Mouse (Mus musculus) stomach, embryonic 14.5 days (tissue): ENCODE results near the gene Runx2. TPM values are rescaled to one million over a fixed set of nuclear protein-coding genes. Genes with fewer than 3 reads are reported as not detected.

Experiments
- ATAC-seq: fragments of 200-750 bp; cut with Nextera tagmentation; 2 replicates; pipeline ENCODE4 v1.8.0; 2017; ENCODE audit warnings: low read depth, moderate TSS enrichment; ENCODE audit not compliant: insufficient number of reproducible peaks, insufficient read depth, low FRiP score
- H3K27ac ChIP-seq: fragments of 300-500 bp; sonication (generic); 2 replicates; pipeline ENCODE4 v1.5.1; 2014; ENCODE audit warnings: mild to moderate bottlenecking, low read length, moderate library complexity, mixed read lengths
- H3K27me3 ChIP-seq: fragments of 300-500 bp; sonication (generic); 2 replicates; pipeline ENCODE4 v1.6.1; 2014; ENCODE audit warnings: low read length, control low read depth, mixed read lengths; ENCODE audit not compliant: control insufficient read depth, insufficient read depth
- H3K36me3 ChIP-seq: fragments of 300-500 bp; sonication (generic); 2 replicates; pipeline ENCODE4 v1.6.1; 2014; ENCODE audit warnings: mild to moderate bottlenecking, control low read depth, low read length, moderate library complexity, mixed read lengths; ENCODE audit not compliant: control insufficient read depth, insufficient read depth
- H3K4me1 ChIP-seq: fragments of 300-500 bp; sonication (generic); 2 replicates; pipeline ENCODE4 v1.6.1; 2014; ENCODE audit warnings: low read length, control low read depth, mixed read lengths; ENCODE audit not compliant: control insufficient read depth, insufficient read depth
- H3K4me2 ChIP-seq: fragments of 300-500 bp; sonication (generic); replicated peaks from 2 replicates; pipeline ENCODE4 v1.6.1; 2014; ENCODE audit warnings: low read depth, low read length, control low read depth
- H3K4me3 ChIP-seq: fragments of 300-500 bp; sonication (generic); 2 replicates; pipeline ENCODE4 v1.5.1; 2014; ENCODE audit warnings: low read depth, low read length, control low read depth
- H3K9ac ChIP-seq: fragments of 300-500 bp; sonication (generic); replicated peaks from 2 replicates; pipeline ENCODE4 v1.6.1; 2014; ENCODE audit warnings: low read depth, mild to moderate bottlenecking, control low read depth, low read length, moderate library complexity, mixed read lengths
- H3K9me3 ChIP-seq: fragments of 300-500 bp; sonication (generic); 2 replicates; pipeline ENCODE4 v1.6.1; 2016; ENCODE audit warnings: low read depth, low read length, control low read depth; ENCODE audit not compliant: control insufficient read depth
- WGBS: fragments of 180-500 bp; shearing (Covaris S2); extraction: QIAGEN DNeasy Blood & Tissue Kit; methylation state at CpG from one replicate; pipeline ENCODE4 v1.1.7; 2014; 5-methylcytosine and 5-hydroxymethylcytosine counted together
- polyA plus RNA-seq: library from polyadenylated mRNA; unstranded; fragments of >200 nt; fragmentation: Nextera tagmentation; extraction: Ambion mirVana; gene quantifications from 2 replicates; pipeline ENCODE4 v1.2.1, GENCODE M21; 2014

Gene Runx2
- polyA plus RNA-seq, 1 experiment from 2014 or later: 1.00 TPM

- Histone ChIP-seq H3K27me3 (no peaks in the 10 kb centered on the region), H3K36me3 (no peaks in the 10 kb centered on the region), H3K9ac (no peak overlapping the region), H3K4me1 (no peaks in the 10 kb centered on the region), H3K4me2 (no peak overlapping the region), H3K4me3 (no peak overlapping the region), H3K9me3 (no peaks in the 10 kb centered on the region), H3K27ac (no peak overlapping the region)
- no peak for ATAC-seq
- WGBS: 91% methylated on average over 6 of the region's 6 CpGs
These were observed 221.9 kb downstream of the Runx2 start for GRCm38 (mm10) chr17:44592737-44593090.

DNA sequence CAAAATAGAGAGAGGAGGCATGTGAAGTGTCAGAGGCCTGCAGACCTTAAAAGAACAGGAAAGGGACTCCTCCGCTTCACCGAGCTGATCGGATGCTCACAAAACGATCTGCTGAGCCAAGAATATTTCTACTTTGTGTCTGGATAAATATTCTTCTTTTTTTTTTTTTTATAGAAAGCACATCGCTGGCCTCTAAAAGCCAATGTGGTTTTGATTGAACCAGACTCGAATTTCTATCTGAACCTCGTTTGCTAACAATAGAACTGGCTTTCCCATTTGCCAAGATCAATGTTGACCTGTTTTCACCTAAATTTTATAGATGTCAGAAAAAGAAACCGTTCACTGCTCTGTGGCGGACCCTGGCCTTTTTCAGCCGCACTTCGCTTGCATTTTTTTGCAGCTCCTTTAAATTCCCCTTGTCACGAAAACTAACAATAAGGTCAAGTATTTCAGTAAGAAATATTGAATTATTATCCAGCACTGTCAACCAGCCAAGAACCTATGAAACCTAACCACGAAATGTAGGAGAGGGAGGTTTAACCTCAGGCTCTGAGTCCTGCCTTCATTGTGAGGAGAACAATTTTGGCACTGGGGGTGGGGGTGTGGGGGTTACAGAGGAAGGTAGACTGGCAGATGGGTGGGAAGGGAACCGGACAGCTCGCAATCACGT, 222.4 kb downstream of the Runx2 start:
- no peaks in the 10 kb centered on the region for H3K36me3 ChIP-seq
- H3K27ac ChIP-seq: no peak overlapping the region
- no peaks in the 10 kb centered on the region for H3K9me3 ChIP-seq
- H3K4me3 ChIP-seq: no peak overlapping the region
- no peak overlapping the region for H3K4me2 ChIP-seq
- ATAC-seq: no peak
- WGBS: 57% methylated on average over 16 of the region's 16 CpGs
- H3K4me1 ChIP-seq: no peaks in the 10 kb centered on the region
- no peak overlapping the region for H3K9ac ChIP-seq
- H3K27me3 ChIP-seq: no peaks in the 10 kb centered on the region

DNA sequence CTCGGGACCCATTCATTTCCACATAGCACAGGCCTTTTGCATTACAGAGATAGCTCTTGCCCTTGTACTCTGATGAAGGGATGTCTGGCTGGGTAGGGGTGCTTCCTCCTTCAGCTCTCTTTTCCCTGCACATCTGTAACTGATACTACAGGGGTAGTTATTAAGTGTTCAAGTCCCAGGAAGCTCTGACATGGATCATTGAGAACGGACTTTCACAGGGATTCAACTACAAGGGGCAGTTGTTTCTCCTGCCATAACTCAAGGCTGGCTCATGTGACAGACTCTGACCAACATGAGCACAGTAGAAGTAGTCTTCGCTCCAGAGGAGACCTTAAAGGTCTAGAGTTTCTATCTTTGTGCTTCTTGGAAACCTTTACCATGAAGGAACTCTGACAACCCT, 226.1 kb downstream of the Runx2 start:
- ATAC-seq: no peak
- Histone ChIP-seq H3K9me3 (no peaks in the 10 kb centered on the region), H3K36me3 (no peaks in the 10 kb centered on the region), H3K27ac (no peak overlapping the region), H3K27me3 (no peaks in the 10 kb centered on the region), H3K4me1 (no peaks in the 10 kb centered on the region), H3K4me2 (no peak overlapping the region), H3K4me3 (no peak overlapping the region), H3K9ac (no peak overlapping the region)
- WGBS: 74% methylated on average over 3 of the region's 3 CpGs

- Histone ChIP-seq H3K36me3 (no peaks in the 10 kb centered on the region), H3K27ac (no peak overlapping the region), H3K27me3 (no peaks in the 10 kb centered on the region), H3K4me3 (no peak overlapping the region), H3K4me2 (no peak overlapping the region), H3K9me3 (no peaks in the 10 kb centered on the region), H3K4me1 (no peaks in the 10 kb centered on the region), H3K9ac (no peak overlapping the region)
- ATAC-seq: no peak
- WGBS: 58% methylated on average over 3 of the region's 3 CpGs
These were observed 226.6 kb downstream of the Runx2 start for GRCm38 (mm10) chr17:44588020-44588419.

GRCm38 (mm10) chr17:44586196-44586595, 228.4 kb downstream of the Runx2 start:
- ATAC-seq: no peak
- WGBS: 81% methylated on average over 3 of the region's 3 CpGs
- no peaks in the 10 kb centered on the region for H3K36me3 ChIP-seq
- no peak overlapping the region for H3K9ac ChIP-seq
- H3K27me3 ChIP-seq: no peaks in the 10 kb centered on the region
- H3K9me3 ChIP-seq: no peaks in the 10 kb centered on the region
- no peaks in the 10 kb centered on the region for H3K4me1 ChIP-seq
- no peak overlapping the region for H3K27ac ChIP-seq
- H3K4me2 ChIP-seq: no peak overlapping the region
- no peak overlapping the region for H3K4me3 ChIP-seq

GRCm38 (mm10) chr17:44584781-44585180, 229.8 kb downstream of the Runx2 start:
- no peak for ATAC-seq
- H3K4me1 ChIP-seq: no peaks in the 10 kb centered on the region
- H3K9ac ChIP-seq: no peak overlapping the region
- no peaks in the 10 kb centered on the region for H3K27me3 ChIP-seq
- H3K36me3 ChIP-seq: no peaks in the 10 kb centered on the region
- no peak overlapping the region for H3K27ac ChIP-seq
- H3K4me2 ChIP-seq: no peak overlapping the region
- 76% methylated on average over 6 of the region's 6 CpGs for WGBS
- no peak overlapping the region for H3K4me3 ChIP-seq
- no peaks in the 10 kb centered on the region for H3K9me3 ChIP-seq

DNA sequence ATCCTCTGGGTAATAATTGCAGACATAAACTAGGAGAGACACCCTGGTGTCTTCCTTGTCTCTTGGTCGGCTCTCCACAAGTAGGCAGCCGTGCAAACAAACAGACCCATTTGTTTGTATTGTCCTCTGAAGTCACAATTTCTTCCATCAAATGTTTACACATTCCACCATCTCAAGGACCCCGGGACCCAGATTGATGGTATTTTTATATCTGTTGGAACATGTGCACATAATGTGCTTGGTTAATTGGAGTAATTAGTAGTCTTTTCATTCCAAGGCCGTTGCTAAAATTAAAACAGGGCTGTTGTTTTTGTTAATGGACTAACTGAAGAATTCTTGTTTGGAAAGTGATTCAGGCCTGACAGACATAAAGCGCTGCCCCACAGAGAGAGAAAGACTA, 236.8 kb downstream of the Runx2 start:
- Histone ChIP-seq H3K27me3 (0 out of 2 replicates have a peak, but pooled peaks cover 3% of the 10 kb centered on the region), H3K9me3 (no peaks in the 10 kb centered on the region), H3K4me1 (no peaks in the 10 kb centered on the region), H3K9ac (no peak overlapping the region), H3K36me3 (no peaks in the 10 kb centered on the region), H3K27ac (no peak overlapping the region), H3K4me2 (no peak overlapping the region), H3K4me3 (no peak overlapping the region)
- ATAC-seq: no peak
- 42% methylated on average over 5 of the region's 5 CpGs for WGBS

DNA sequence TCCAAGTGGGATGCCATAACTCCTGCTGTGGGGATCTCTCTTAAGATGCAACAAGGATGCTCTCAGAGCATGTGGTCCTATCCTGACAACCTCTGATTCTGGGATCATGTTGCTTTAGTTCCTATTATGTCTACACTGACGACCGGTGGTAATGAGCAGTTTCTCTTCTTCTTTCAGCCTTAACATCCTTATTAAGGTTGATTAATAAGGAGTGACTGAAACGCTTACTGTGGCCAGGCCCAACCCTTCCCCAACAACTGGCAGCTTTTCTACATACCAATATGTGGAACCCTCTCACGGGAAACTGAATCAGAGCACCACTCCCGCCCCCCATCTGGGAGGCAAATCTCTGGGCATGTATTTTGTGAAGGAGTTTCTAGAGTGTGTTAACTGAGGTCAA, 243.7 kb downstream of the Runx2 start:
- Histone ChIP-seq H3K9ac (no peak overlapping the region), H3K36me3 (no peaks in the 10 kb centered on the region), H3K4me3 (no peak overlapping the region), H3K27me3 (0 out of 2 replicates have a peak, but pooled peaks cover 3% of the 10 kb centered on the region), H3K27ac (no peak overlapping the region), H3K4me2 (no peak overlapping the region), H3K9me3 (no peaks in the 10 kb centered on the region), H3K4me1 (0 out of 2 replicates have a peak, but pooled peaks cover 5% of the 10 kb centered on the region)
- WGBS: 79% methylated on average over 5 of the region's 5 CpGs
- ATAC-seq: no peak

DNA sequence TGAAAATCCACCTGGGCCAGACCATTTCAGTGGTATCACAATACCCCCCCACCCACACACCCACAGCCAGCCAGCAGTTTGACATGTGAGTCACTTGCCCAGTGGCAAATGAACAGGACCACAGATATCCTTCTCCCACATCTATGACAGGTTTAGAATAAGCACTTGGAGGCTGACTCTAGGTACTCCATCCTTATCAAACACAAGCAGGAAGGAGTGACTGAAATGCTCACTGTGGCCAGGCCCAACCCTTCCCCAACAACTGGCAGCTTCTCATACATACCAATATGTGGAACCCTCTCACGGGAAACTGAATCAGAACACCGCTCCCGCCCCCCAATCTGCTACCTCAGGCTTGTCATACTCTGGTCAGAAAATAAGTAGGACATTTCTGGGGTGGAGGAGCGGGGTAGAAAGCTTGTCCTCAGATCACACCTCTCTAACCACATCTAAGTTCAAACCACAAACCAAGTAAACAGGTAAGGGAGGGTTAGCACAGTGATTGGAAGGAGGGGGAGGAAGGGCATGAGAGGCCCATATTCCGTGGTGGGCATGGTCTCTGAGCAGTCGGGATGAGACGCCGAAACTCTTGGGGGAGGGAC, 245.5 kb downstream of the Runx2 start:
- ATAC-seq: no peak
- Histone ChIP-seq H3K9ac (no peak overlapping the region), H3K27me3 (0 out of 2 replicates have a peak, but pooled peaks cover 3% of the 10 kb centered on the region), H3K36me3 (no peaks in the 10 kb centered on the region), H3K27ac (no peak overlapping the region), H3K9me3 (no peaks in the 10 kb centered on the region), H3K4me3 (no peak overlapping the region), H3K4me1 (peaks cover 9% of the 10 kb centered on the region; the same call in 1 of the 2 replicates), H3K4me2 (no peak overlapping the region)
- 83% methylated on average over 8 of the region's 8 CpGs for WGBS
